Mouse (Mus musculus): ENCODE measurements around the gene Arhgap18. TPM values are rescaled to one million over a fixed set of nuclear protein-coding genes. Genes with fewer than 3 reads are reported as not detected.

Arhgap18 gene
- polyA plus RNA-seq, 1 experiment from 2014 or later, result 19.6 TPM

DNA sequence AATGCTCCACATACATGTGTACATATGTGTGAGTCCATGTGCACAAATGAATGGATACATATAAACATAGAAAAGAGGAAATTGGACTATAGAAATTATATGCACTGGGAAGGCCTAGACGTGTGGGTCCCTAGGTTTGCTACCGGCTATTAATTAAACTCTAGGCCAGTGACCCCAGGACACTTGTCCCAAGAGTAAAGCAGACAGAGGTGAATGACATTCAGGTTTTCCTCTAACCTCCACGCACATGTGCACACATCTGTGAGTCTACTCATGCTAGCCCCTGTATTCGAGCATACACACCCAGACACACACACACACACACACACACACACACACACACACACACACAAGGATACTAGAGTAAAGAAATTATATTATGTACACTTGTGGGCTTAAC lies 104.4 kb downstream of the Arhgap18 start:
- WGBS, result 85% methylated on average over 4 of the region's 4 CpGs
- no peak overlapping the region for H3K27ac ChIP-seq (replicated peaks; ENCODE audit: low read depth, low read length)
- no peak overlapping the region for H3K4me2 ChIP-seq (ENCODE audit: low read depth, severe bottlenecking)
- H3K9me3 ChIP-seq (ENCODE audit: control insufficient read depth, low read length), result no peaks in the 10 kb centered on the region
- H3K9ac ChIP-seq (ENCODE audit: low read length), result no peak overlapping the region
- H3K36me3 ChIP-seq (ENCODE audit: control insufficient read depth, insufficient read depth, low read length), result no peaks in the 10 kb centered on the region
- H3K4me3 ChIP-seq (ENCODE audit: low read depth, low read length), result no peak overlapping the region
- no peaks in the 10 kb centered on the region for H3K27me3 ChIP-seq (ENCODE audit: control insufficient read depth, insufficient read depth, low read length)
- ATAC-seq (ENCODE audit: insufficient number of reproducible peaks, low FRiP score, low TSS enrichment, low read depth) (no peak), DNase-seq (ENCODE audit: low spot score) (no peak)
- no peaks in the 10 kb centered on the region for H3K4me1 ChIP-seq (ENCODE audit: control insufficient read depth, insufficient read depth, low read length)

DNA sequence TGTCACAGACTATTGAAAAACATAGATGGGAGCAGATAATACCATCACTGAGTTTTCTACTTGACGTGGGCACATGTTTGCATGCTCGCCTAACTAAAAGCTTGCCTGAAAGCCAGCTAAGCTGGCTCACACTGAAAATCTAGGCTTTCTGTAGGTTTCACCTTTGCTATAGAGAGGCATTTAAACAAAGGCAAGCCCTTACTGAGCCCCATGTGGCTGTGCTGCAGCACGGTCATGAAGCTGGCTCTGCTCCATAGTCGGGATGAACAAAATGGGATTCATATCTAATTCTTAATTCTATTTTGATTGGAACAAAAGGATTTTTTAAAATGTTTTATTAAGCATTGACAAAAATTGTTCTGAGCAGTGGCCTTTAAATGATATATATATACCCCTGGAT lies 105.3 kb downstream of the Arhgap18 start:
- Histone ChIP-seq H3K4me1 (ENCODE audit: control insufficient read depth, insufficient read depth, low read length) (no peaks in the 10 kb centered on the region), H3K9me3 (ENCODE audit: control insufficient read depth, low read length) (no peaks in the 10 kb centered on the region), H3K27me3 (ENCODE audit: control insufficient read depth, insufficient read depth, low read length) (no peaks in the 10 kb centered on the region), H3K4me3 (ENCODE audit: low read depth, low read length) (no peak overlapping the region), H3K36me3 (ENCODE audit: control insufficient read depth, insufficient read depth, low read length) (no peaks in the 10 kb centered on the region), H3K4me2 (ENCODE audit: low read depth, severe bottlenecking) (no peak overlapping the region), H3K27ac (replicated peaks; ENCODE audit: low read depth, low read length) (no peak overlapping the region), H3K9ac (ENCODE audit: low read length) (no peak overlapping the region)
- ATAC-seq (ENCODE audit: insufficient number of reproducible peaks, low FRiP score, low TSS enrichment, low read depth), result no peak
- WGBS, result 92% methylated on average over 4 of the region's 4 CpGs
- no peak for DNase-seq (ENCODE audit: low spot score)

DNA sequence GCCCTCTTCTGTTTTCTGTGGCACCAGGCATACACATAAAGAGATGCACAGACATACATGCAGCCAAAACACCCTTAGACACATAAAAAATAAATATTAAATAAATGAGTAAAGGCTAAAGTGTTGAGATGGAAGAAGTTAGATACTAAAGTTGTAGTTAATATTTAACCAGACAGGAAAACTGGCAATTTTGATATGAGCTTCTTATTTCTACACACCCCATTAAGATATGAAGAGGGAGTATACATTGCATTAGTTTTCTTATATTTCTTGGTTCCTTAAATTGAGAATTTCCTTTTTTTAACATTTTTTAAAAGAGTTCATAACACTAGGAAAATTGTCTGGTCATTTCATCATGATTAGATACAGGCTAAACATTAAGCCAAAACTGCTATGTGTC lies 108.0 kb downstream of the Arhgap18 start:
- DNase-seq (ENCODE audit: low spot score), result no peak
- Histone ChIP-seq H3K9me3 (ENCODE audit: control insufficient read depth, low read length) (no peaks in the 10 kb centered on the region), H3K9ac (ENCODE audit: low read length) (no peak overlapping the region), H3K4me3 (ENCODE audit: low read depth, low read length) (no peak overlapping the region), H3K27ac (replicated peaks; ENCODE audit: low read depth, low read length) (no peak overlapping the region), H3K4me2 (ENCODE audit: low read depth, severe bottlenecking) (no peak overlapping the region), H3K27me3 (ENCODE audit: control insufficient read depth, insufficient read depth, low read length) (no peaks in the 10 kb centered on the region), H3K4me1 (ENCODE audit: control insufficient read depth, insufficient read depth, low read length) (no peaks in the 10 kb centered on the region), H3K36me3 (ENCODE audit: control insufficient read depth, insufficient read depth, low read length) (no peaks in the 10 kb centered on the region)
- ATAC-seq (ENCODE audit: insufficient number of reproducible peaks, low FRiP score, low TSS enrichment, low read depth), result no peak

DNA sequence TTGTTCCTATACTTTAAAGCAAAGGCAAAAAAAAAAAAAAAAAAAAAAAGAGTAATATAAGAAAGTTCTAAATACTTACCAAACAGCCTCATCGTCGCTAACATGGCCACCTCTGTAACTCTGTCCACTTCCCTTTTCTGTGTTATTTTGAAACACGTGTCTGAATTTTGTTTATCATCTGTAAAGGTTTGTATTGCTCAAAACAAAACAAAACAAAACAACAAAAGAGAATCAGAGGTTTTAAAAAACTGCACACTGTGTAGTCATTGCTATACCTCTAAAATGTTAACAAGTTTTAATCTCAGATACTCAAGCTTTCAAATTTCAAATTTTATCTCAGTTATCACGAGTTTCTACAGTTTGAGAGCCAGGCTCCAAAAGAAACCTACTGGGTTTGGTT lies 109.0 kb downstream of the Arhgap18 start:
- no peaks in the 10 kb centered on the region for H3K36me3 ChIP-seq (ENCODE audit: control insufficient read depth, insufficient read depth, low read length)
- no peak overlapping the region for H3K9ac ChIP-seq (ENCODE audit: low read length)
- H3K27me3 ChIP-seq (ENCODE audit: control insufficient read depth, insufficient read depth, low read length), result no peaks in the 10 kb centered on the region
- ATAC-seq (ENCODE audit: insufficient number of reproducible peaks, low FRiP score, low TSS enrichment, low read depth), result no peak
- H3K4me1 ChIP-seq (ENCODE audit: control insufficient read depth, insufficient read depth, low read length), result no peaks in the 10 kb centered on the region
- no peak for DNase-seq (ENCODE audit: low spot score)
- no peak overlapping the region for H3K4me2 ChIP-seq (ENCODE audit: low read depth, severe bottlenecking)
- H3K4me3 ChIP-seq (ENCODE audit: low read depth, low read length), result no peak overlapping the region
- no peaks in the 10 kb centered on the region for H3K9me3 ChIP-seq (ENCODE audit: control insufficient read depth, low read length)
- 90% methylated on average over 4 of the region's 4 CpGs for WGBS
- no peak overlapping the region for H3K27ac ChIP-seq (replicated peaks; ENCODE audit: low read depth, low read length)

DNA sequence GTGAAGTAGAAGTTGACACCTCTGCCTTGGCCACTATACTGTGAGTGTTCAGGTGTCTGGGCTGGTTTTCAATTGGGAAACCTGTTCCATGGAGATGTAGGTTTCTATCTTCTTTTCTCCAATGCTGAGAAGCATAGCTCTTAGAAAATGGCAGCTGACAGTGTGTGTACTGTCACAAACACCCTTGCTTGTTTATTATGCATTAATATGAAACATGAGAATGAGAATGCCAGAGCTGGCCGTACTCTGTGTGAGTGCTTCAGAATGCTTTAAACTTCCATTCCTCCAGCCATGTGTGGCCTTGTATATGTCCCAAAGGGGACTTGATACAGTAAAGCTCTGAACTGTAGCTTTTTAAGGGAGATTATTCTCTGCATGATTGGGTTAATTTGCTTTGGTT lies 110.8 kb downstream of the Arhgap18 start:
- Histone ChIP-seq H3K4me1 (ENCODE audit: control insufficient read depth, insufficient read depth, low read length) (no peaks in the 10 kb centered on the region), H3K9ac (ENCODE audit: low read length) (no peak overlapping the region), H3K27ac (replicated peaks; ENCODE audit: low read depth, low read length) (no peak overlapping the region), H3K9me3 (ENCODE audit: control insufficient read depth, low read length) (no peaks in the 10 kb centered on the region), H3K4me3 (ENCODE audit: low read depth, low read length) (no peak overlapping the region), H3K36me3 (ENCODE audit: control insufficient read depth, insufficient read depth, low read length) (no peaks in the 10 kb centered on the region), H3K27me3 (ENCODE audit: control insufficient read depth, insufficient read depth, low read length) (no peaks in the 10 kb centered on the region), H3K4me2 (ENCODE audit: low read depth, severe bottlenecking) (no peak overlapping the region)
- 76% methylated on average over 1 of the region's 1 CpGs for WGBS
- DNase-seq (ENCODE audit: low spot score), result no peak
- no peak for ATAC-seq (ENCODE audit: insufficient number of reproducible peaks, low FRiP score, low TSS enrichment, low read depth)

DNA sequence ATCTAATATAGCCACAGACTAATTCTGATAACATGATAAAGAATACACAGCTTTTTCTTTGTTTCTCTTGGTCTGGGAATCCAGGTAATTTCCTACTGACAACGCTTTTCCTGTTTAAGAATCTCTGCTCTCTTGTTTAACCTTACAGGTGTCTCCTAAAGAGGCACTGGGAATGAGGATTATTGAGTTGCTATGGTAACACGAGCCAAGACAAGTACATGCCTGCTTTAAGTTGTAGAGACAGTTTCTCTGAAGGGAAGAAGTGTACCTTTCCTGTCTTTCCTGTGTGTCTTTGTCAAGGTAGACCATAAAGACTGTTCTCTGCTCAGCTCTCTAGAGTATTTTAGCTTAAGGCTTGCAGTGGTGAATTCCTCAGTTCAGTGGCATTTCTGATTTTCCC lies 117.6 kb downstream of the Arhgap18 start:
- Histone ChIP-seq H3K36me3 (ENCODE audit: control insufficient read depth, insufficient read depth, low read length) (no peaks in the 10 kb centered on the region), H3K4me1 (ENCODE audit: control insufficient read depth, insufficient read depth, low read length) (no peaks in the 10 kb centered on the region), H3K9me3 (ENCODE audit: control insufficient read depth, low read length) (no peaks in the 10 kb centered on the region), H3K4me3 (ENCODE audit: low read depth, low read length) (no peak overlapping the region), H3K27ac (replicated peaks; ENCODE audit: low read depth, low read length) (no peak overlapping the region), H3K9ac (ENCODE audit: low read length) (no peak overlapping the region), H3K27me3 (ENCODE audit: control insufficient read depth, insufficient read depth, low read length) (no peaks in the 10 kb centered on the region), H3K4me2 (ENCODE audit: low read depth, severe bottlenecking) (no peak overlapping the region)
- 68% methylated on average over 2 of the region's 2 CpGs for WGBS
- ATAC-seq (ENCODE audit: insufficient number of reproducible peaks, low FRiP score, low TSS enrichment, low read depth) (no peak), DNase-seq (ENCODE audit: low spot score) (no peak)

DNA sequence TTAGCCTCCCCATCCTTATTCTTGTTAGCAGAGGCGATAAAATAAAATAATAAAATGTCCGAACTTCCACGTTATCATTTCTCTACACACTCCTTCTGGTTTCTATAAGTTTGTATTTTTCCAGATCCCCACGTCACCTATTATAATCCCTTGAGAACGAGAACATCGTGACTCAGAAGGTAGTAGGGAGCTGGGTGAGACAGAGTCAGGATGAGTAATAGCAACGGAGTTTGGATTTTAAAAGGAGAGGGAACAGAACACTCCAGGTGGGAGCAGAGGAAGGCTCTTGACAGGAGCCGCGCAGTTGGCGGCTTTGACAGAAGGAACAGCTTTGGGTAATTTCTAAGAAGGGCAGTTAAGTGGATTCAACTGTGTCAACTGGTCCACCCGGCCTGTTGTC lies 124.1 kb downstream of the Arhgap18 start:
- Histone ChIP-seq H3K4me2 (ENCODE audit: low read depth, severe bottlenecking) (no peak overlapping the region), H3K9ac (ENCODE audit: low read length) (no peak overlapping the region), H3K27me3 (ENCODE audit: control insufficient read depth, insufficient read depth, low read length) (no peaks in the 10 kb centered on the region), H3K9me3 (ENCODE audit: control insufficient read depth, low read length) (no peaks in the 10 kb centered on the region), H3K4me1 (ENCODE audit: control insufficient read depth, insufficient read depth, low read length) (no peaks in the 10 kb centered on the region), H3K36me3 (ENCODE audit: control insufficient read depth, insufficient read depth, low read length) (no peaks in the 10 kb centered on the region), H3K4me3 (ENCODE audit: low read depth, low read length) (no peak overlapping the region), H3K27ac (replicated peaks; ENCODE audit: low read depth, low read length) (no peak overlapping the region)
- WGBS, result 84% methylated on average over 11 of the region's 11 CpGs
- ATAC-seq (ENCODE audit: insufficient number of reproducible peaks, low FRiP score, low TSS enrichment, low read depth) (no peak), DNase-seq (ENCODE audit: low spot score) (no peak)

DNA sequence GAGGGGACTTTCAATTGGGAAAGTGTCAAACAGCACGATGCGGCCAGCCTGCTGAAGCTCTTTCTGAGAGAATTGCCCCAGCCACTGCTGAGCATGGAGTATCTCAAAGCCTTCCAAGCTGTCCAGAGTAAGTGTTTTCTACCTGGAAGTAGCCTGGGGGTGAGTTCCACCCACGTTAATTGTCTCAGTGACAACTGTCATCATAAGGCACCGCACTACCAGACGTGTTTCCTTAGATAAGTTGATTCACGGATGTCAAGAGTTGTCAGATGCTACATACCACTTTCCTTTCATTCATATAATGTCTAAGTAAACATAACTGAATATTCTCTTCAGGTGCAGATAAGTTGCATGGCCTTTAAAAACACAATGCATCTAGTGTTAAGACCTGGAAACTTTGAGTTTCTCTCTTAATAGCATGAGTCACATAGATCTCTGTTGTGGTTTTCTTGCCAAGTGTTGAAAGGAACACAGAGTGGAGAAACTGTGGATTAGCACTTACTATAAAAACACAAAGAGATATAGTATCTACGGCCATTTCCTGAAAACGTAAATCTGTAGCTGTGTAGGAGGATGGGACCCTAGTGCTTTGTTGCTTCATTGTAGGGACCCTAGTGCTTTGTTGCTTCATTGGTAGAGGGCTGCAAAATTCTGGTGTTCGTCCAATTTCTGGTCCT lies 125.8 kb downstream of the Arhgap18 start:
- Histone ChIP-seq H3K36me3 (ENCODE audit: control insufficient read depth, insufficient read depth, low read length) (no peaks in the 10 kb centered on the region), H3K9me3 (ENCODE audit: control insufficient read depth, low read length) (no peaks in the 10 kb centered on the region), H3K4me2 (ENCODE audit: low read depth, severe bottlenecking) (no peak overlapping the region), H3K4me3 (ENCODE audit: low read depth, low read length) (no peak overlapping the region), H3K27me3 (ENCODE audit: control insufficient read depth, insufficient read depth, low read length) (no peaks in the 10 kb centered on the region), H3K4me1 (ENCODE audit: control insufficient read depth, insufficient read depth, low read length) (no peaks in the 10 kb centered on the region), H3K9ac (ENCODE audit: low read length) (no peak overlapping the region), H3K27ac (replicated peaks; ENCODE audit: low read depth, low read length) (no peak overlapping the region)
- ATAC-seq (ENCODE audit: insufficient number of reproducible peaks, low FRiP score, low TSS enrichment, low read depth) (no peak), DNase-seq (ENCODE audit: low spot score) (no peak)
- WGBS, result 69% methylated on average over 9 of the region's 9 CpGs

DNA sequence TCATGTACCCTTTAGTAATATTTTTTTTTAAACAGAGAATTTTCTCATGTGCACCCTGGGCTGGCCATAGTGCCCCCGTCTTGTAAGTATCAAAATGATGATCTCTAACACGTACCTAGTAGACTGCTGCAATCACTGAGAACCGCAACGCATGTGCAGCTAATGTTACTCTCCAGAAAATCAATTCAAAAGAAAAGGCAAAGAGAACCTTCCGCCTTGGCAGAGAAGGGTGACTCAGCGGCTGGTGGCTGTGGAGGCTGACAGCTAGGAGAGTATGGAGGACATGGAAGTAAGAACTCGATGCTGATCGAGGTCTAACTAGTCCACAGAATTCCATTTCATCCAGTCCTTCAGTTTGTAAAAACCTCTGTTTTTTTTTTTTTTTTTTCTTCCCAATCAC lies 131.7 kb downstream of the Arhgap18 start:
- H3K27ac ChIP-seq (replicated peaks; ENCODE audit: low read depth, low read length), result 0 out of 2 replicates have a peak overlapping the region, but pooled peaks have one; percentile 1
- ATAC-seq (ENCODE audit: insufficient number of reproducible peaks, low FRiP score, low TSS enrichment, low read depth) (no peak), DNase-seq (ENCODE audit: low spot score) (no peak)
- no peaks in the 10 kb centered on the region for H3K4me1 ChIP-seq (ENCODE audit: control insufficient read depth, insufficient read depth, low read length)
- no peaks in the 10 kb centered on the region for H3K9me3 ChIP-seq (ENCODE audit: control insufficient read depth, low read length)
- no peaks in the 10 kb centered on the region for H3K27me3 ChIP-seq (ENCODE audit: control insufficient read depth, insufficient read depth, low read length)
- WGBS, result 89% methylated on average over 8 of the region's 8 CpGs
- H3K4me3 ChIP-seq (ENCODE audit: low read depth, low read length), result no peak overlapping the region
- H3K4me2 ChIP-seq (ENCODE audit: low read depth, severe bottlenecking), result no peak overlapping the region
- no peak overlapping the region for H3K9ac ChIP-seq (ENCODE audit: low read length)
- H3K36me3 ChIP-seq (ENCODE audit: control insufficient read depth, insufficient read depth, low read length), result no peaks in the 10 kb centered on the region
